Mouse (Mus musculus) MEL (cell line): ENCODE results near the gene Rars. TPM values are rescaled to one million over a fixed set of nuclear protein-coding genes. Genes with fewer than 3 reads are reported as not detected.
A peak's percentile ranks its signal among the peaks of the same experiment; 100 is the strongest.

ENCODE experiments used
- DNase-seq: peaks from one replicate; pipeline ENCODE4 v3.0.0; 2011; ENCODE audit warnings: low read depth, low spot score
- H3K27ac ChIP-seq: 2 replicates; pipeline ENCODE4 v1.5.1; 2012; ENCODE audit warnings: low read depth, mild to moderate bottlenecking, control low read depth, low read length, moderate library complexity; ENCODE audit not compliant: control insufficient read depth
- H3K27me3 ChIP-seq, 2 experiments: fragments of 150-350 bp in 1 of 2; sonication (generic) in 1 of 2; 2 replicates each; pipeline ENCODE4 v1.6.1; 2012; ENCODE audit warnings: low read length in 2 of 2, mild to moderate bottlenecking in 2 of 2, improper control_type of control experiment in 1 of 2, moderate library complexity in 1 of 2; ENCODE audit not compliant: insufficient read depth in 2 of 2, control insufficient read depth in 1 of 2
- H3K36me3 ChIP-seq, 2 experiments: 2 replicates each; pipeline ENCODE4 v1.6.1; 2012 to 2014; ENCODE audit warnings: low read length in 2 of 2, improper control_type of control experiment in 1 of 2, inconsistent platforms in 1 of 2, mild to moderate bottlenecking in 1 of 2; ENCODE audit not compliant: insufficient read depth in 2 of 2, control insufficient read depth in 1 of 2
- H3K4me1 ChIP-seq, 2 experiments: fragments of 150-350 bp in 1 of 2; sonication (generic) in 1 of 2; 2 replicates each; pipeline ENCODE4 v1.6.1; 2012; ENCODE audit warnings: low read length in 2 of 2, improper control_type of control experiment in 1 of 2, mild to moderate bottlenecking in 1 of 2; ENCODE audit not compliant: insufficient read depth in 2 of 2, control insufficient read depth in 1 of 2
- H3K4me3 ChIP-seq, 2 experiments: fragments of 150-350 bp in 1 of 2; sonication (generic) in 1 of 2; 2 replicates each; pipeline ENCODE4 v1.5.1; 2012; ENCODE audit warnings: low read depth in 2 of 2, low read length in 2 of 2, mild to moderate bottlenecking in 2 of 2, moderate library complexity in 2 of 2, control low read depth in 1 of 2, improper control_type of control experiment in 1 of 2; ENCODE audit not compliant: control insufficient read depth in 1 of 2, insufficient read depth in 1 of 2
- H3K79me2 ChIP-seq: 2 replicates; pipeline ENCODE4 v1.6.1; 2012; ENCODE audit warnings: mild to moderate bottlenecking, low read length, moderate library complexity; ENCODE audit not compliant: control insufficient read depth, poor library complexity, insufficient read depth
- H3K9ac ChIP-seq: 2 replicates; pipeline ENCODE4 v1.6.1; 2012; ENCODE audit warnings: low read depth, mild to moderate bottlenecking, control low read depth, low read length, moderate library complexity; ENCODE audit not compliant: control insufficient read depth, poor library complexity, severe bottlenecking
- H3K9me3 ChIP-seq: fragments of 150-350 bp; sonication (generic); replicated peaks from 2 replicates; pipeline ENCODE4 v1.6.1; 2012; ENCODE audit warnings: mild to moderate bottlenecking, low read length, improper control_type of control experiment, moderate library complexity; ENCODE audit not compliant: insufficient read depth
- BHLHE40 ChIP-seq: IDR thresholded peaks from 2 replicates; pipeline ENCODE4 v1.6.1; 2012; ENCODE audit warnings: low read depth, mild to moderate bottlenecking, inconsistent platforms, low read length, improper control_type of control experiment, borderline replicate concordance
- CHD1 ChIP-seq: IDR thresholded peaks from 2 replicates; pipeline ENCODE4 v1.6.1; 2012; ENCODE audit warnings: low read depth, mild to moderate bottlenecking, inconsistent platforms, low read length, improper control_type of control experiment
- CTCF ChIP-seq, 3 experiments: IDR thresholded peaks in 2 of 3; conservative IDR thresholded peaks in 1 of 3; 2 replicates each; pipeline ENCODE4 v1.5.1; 2011 to 2012; ENCODE audit warnings: low read length in 3 of 3, low read depth in 2 of 3, mild to moderate bottlenecking in 2 of 3, improper control_type of control experiment in 1 of 3, inconsistent platforms in 1 of 3, mixed read lengths in 1 of 3, moderate library complexity in 1 of 3; ENCODE audit not compliant: control insufficient read depth in 1 of 3, insufficient read depth in 1 of 3, poor library complexity in 1 of 3, severe bottlenecking in 1 of 3
- E2F4 ChIP-seq: IDR thresholded peaks from 2 replicates; pipeline ENCODE4 v1.6.1; 2011; ENCODE audit warnings: low read depth, low read length, improper control_type of control experiment, borderline replicate concordance
- MEF2A ChIP-seq: IDR thresholded peaks from 2 replicates; pipeline ENCODE4 v1.6.1; 2014; ENCODE audit warnings: low read depth, mild to moderate bottlenecking, inconsistent platforms, low read length, improper control_type of control experiment; ENCODE audit not compliant: poor library complexity, insufficient replicate concordance, severe bottlenecking; ENCODE audit errors: extremely low read depth
- POLR2AphosphoS2 ChIP-seq: IDR thresholded peaks from 2 replicates; pipeline ENCODE4 v1.6.1; 2011; ENCODE audit warnings: low read length, improper control_type of control experiment
- RAD21 ChIP-seq: IDR thresholded peaks from 2 replicates; pipeline ENCODE4 v1.6.1; 2011; ENCODE audit warnings: mild to moderate bottlenecking, low read depth, low read length, improper control_type of control experiment
- RCOR1 ChIP-seq: IDR thresholded peaks from 2 replicates; pipeline ENCODE4 v1.6.1; 2012; ENCODE audit warnings: low read depth, mild to moderate bottlenecking, inconsistent platforms, low read length, improper control_type of control experiment
- SIN3A ChIP-seq: IDR thresholded peaks from 2 replicates; pipeline ENCODE4 v1.6.1; 2012; ENCODE audit warnings: low read length, improper control_type of control experiment, inconsistent platforms
- TAL1 ChIP-seq: IDR thresholded peaks from 2 replicates; pipeline ENCODE4 v1.6.1; 2012; ENCODE audit warnings: mild to moderate bottlenecking, inconsistent platforms, low read length, moderate library complexity, mixed read lengths
- TBP ChIP-seq: IDR thresholded peaks from 2 replicates; pipeline ENCODE4 v1.8.0; 2011; ENCODE audit warnings: low read depth, low read length, improper control_type of control experiment
- UBTF ChIP-seq: IDR thresholded peaks from 2 replicates; pipeline ENCODE4 v1.6.1; 2012; ENCODE audit warnings: low read depth, mild to moderate bottlenecking, inconsistent platforms, low read length, improper control_type of control experiment, moderate library complexity, borderline replicate concordance; ENCODE audit not compliant: insufficient read depth
- USF1 ChIP-seq: IDR thresholded peaks from 2 replicates; pipeline ENCODE4 v1.6.1; 2014; ENCODE audit warnings: low read depth, mild to moderate bottlenecking, inconsistent platforms, low read length, improper control_type of control experiment, moderate library complexity
- ZC3H11A ChIP-seq: IDR thresholded peaks from 2 replicates; pipeline ENCODE4 v1.6.1; 2012; ENCODE audit warnings: low read depth, mild to moderate bottlenecking, inconsistent platforms, low read length, improper control_type of control experiment
- polyA plus RNA-seq, 2 experiments: library from polyadenylated mRNA; stranded (reverse) in 1 of 2; unstranded in 1 of 2; fragments of >175 nt in 1 of 2; fragments of >200 nt in 1 of 2; gene quantifications; 2 replicates each; pipeline versions ENCODE4 v1.2.1 to v1.2.4; 2012; ENCODE audit warnings: low replicate concordance in 2 of 2, low read depth in 1 of 2; ENCODE audit not compliant: insufficient read length in 2 of 2, insufficient read depth in 1 of 2, missing spikeins in 1 of 2
- total RNA-seq: library from RNA; depleted of rRNA; stranded (reverse); fragments of 300-350 nt; gene quantifications from 2 replicates; pipeline ENCODE4 v1.2.3, GENCODE M21; 2012

Gene Rars
- total and polyA plus RNA-seq, 3 experiments = 193 to 396 (median 251) TPM

GRCm38 (mm10) chr11:35827714-35828113, 6.6 kb downstream of the Rars start:
- H3K79me2 ChIP-seq = peaks cover 25% of the 10 kb centered on the region
- peaks cover 5 to 11% of the 10 kb centered on the region in 2 experiments; a peak in 3 of 4 replicates for H3K4me1 ChIP-seq

DNA sequence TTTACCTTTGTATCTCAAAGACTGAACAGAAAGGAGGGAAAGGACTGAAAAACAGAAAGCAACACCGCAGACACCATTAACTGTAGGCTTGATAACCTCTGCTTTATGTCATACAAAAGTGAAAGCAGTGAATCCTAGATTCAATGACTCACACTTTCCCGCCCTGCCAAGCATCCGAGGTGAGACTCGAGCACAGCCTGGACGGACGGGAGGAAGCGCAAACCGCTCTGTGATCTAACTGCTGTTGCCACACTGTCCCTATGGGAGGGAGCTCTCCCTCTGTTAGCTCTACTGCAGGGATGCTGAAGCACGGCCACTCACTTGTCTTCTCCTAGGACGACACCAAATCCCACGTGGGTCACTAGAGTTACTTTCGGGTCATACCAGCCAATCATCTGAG, 18.0 kb downstream of the Rars start:
- no peak overlapping the region for H3K9ac ChIP-seq
- no peaks in the 10 kb centered on the region for H3K4me1 ChIP-seq
- TF ChIP-seq UBTF (no peak), TBP (no peak), RAD21 (no peak), POLR2AphosphoS2 (no peak), CHD1 (no peak)
- H3K79me2 ChIP-seq = no peaks in the 10 kb centered on the region
- peaks cover 0 to 80% of the 10 kb centered on the region in 2 experiments; a peak in 2 of 4 replicates for H3K36me3 ChIP-seq
- no peak for DNase-seq
- H3K27me3 ChIP-seq = no peaks in the 10 kb centered on the region
- no peak overlapping the region for H3K27ac ChIP-seq
- no peaks in the 10 kb centered on the region for H3K9me3 ChIP-seq
- no peak overlapping the region for H3K4me3 ChIP-seq

More at GRCm38 (mm10) chr11:35827714-35828113, 6.6 kb downstream of the Rars start:
- peaks cover 19 to 70% of the 10 kb centered on the region in 2 experiments for H3K36me3 ChIP-seq
- H3K9me3 ChIP-seq = no peaks in the 10 kb centered on the region
- DNase-seq = no peak
- no peak overlapping the region for H3K27ac ChIP-seq
- no peak overlapping the region for H3K9ac ChIP-seq
- H3K4me3 ChIP-seq = no peak overlapping the region
- H3K27me3 ChIP-seq = no peaks in the 10 kb centered on the region
- TF ChIP-seq E2F4 (no peak), TAL1 (no peak), POLR2AphosphoS2 (peak; percentile 15), CTCF (IDR thresholded peaks at IDR 0.05 in 2 of 3, conservative IDR thresholded peaks at IDR 0.05 in 1 of 3; ENCODE audit: control insufficient read depth in 1 of 3, insufficient read depth in 1 of 3, low read depth in 2 of 3, low read length in 3 of 3, poor library complexity in 1 of 3, severe bottlenecking in 1 of 3) (no peak), ZC3H11A (no peak), RAD21 (no peak), RCOR1 (peak; percentile 68), MEF2A (no peak), SIN3A (no peak)

DNA sequence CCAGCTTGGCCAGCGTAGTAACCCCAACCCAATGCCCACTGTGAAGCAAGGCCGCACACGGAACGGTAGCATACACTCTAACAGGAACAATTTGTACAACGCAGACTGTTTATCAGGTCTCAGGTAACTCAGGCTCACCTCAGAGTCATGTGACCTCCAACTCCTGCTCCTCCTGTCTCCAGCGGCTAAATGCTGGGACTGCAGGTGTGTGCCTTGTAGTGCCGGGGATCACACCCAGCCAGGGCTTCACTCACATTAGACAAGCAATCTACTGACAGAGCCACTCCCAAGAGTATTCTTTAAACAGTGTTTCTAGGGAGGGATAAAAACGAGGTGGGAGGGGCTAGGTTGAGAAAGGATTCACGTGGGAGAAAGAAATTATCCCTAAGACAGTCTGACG, 22.8 kb downstream of the Rars start:
- Histone ChIP-seq H3K9ac (no peak overlapping the region), H3K79me2 (no peaks in the 10 kb centered on the region), H3K4me1 (no peaks in the 10 kb centered on the region), H3K4me3 (no peak overlapping the region), H3K27me3 (no peaks in the 10 kb centered on the region), H3K36me3 (peaks cover 0 to 68% of the 10 kb centered on the region in 2 experiments; a peak in 2 of 4 replicates), H3K27ac (no peak overlapping the region), H3K9me3 (no peaks in the 10 kb centered on the region)
- TF ChIP-seq BHLHE40 (no peak), USF1 (peak; percentile 32; the same call in 1 of the 2 replicates)
- no peak for DNase-seq
